Mouse (Mus musculus) brain, embryonic 14.5 days (tissue): ENCODE measurements around the gene Dlg1. TPM values are rescaled to one million over a fixed set of nuclear protein-coding genes. Genes with fewer than 3 reads are reported as not detected.
A peak's percentile ranks its signal among the peaks of the same experiment; 100 is the strongest.

Experiments
- DNase-seq: peaks from one replicate; pipeline ENCODE4 v3.0.0-alpha.2; 2011; ENCODE audit warnings: low read depth
- CTCF ChIP-seq: fragments of 200-500 bp; IDR thresholded peaks from 2 replicates; pipeline ENCODE4 v1.5.1; 2012; ENCODE audit warnings: inconsistent platforms, mild to moderate bottlenecking, moderate library complexity, borderline replicate concordance; ENCODE audit not compliant: insufficient read depth, insufficient read length; ENCODE audit errors: extremely low read depth
- POLR2A ChIP-seq: fragments of 200-500 bp; IDR thresholded peaks from 2 replicates; pipeline ENCODE4 v1.6.1; 2012; ENCODE audit warnings: mild to moderate bottlenecking, inconsistent platforms, borderline replicate concordance; ENCODE audit not compliant: poor library complexity, insufficient read depth, insufficient read length, severe bottlenecking; ENCODE audit errors: extremely low read depth
- polyA plus RNA-seq: library from polyadenylated mRNA; depleted of rRNA; stranded (reverse); fragments of >200 nt; gene quantifications from 2 replicates; pipeline ENCODE4 v1.2.3, GENCODE M21; 2012

Gene Dlg1
- polyA plus RNA-seq, 1 experiment, result 30.8 TPM

DNA sequence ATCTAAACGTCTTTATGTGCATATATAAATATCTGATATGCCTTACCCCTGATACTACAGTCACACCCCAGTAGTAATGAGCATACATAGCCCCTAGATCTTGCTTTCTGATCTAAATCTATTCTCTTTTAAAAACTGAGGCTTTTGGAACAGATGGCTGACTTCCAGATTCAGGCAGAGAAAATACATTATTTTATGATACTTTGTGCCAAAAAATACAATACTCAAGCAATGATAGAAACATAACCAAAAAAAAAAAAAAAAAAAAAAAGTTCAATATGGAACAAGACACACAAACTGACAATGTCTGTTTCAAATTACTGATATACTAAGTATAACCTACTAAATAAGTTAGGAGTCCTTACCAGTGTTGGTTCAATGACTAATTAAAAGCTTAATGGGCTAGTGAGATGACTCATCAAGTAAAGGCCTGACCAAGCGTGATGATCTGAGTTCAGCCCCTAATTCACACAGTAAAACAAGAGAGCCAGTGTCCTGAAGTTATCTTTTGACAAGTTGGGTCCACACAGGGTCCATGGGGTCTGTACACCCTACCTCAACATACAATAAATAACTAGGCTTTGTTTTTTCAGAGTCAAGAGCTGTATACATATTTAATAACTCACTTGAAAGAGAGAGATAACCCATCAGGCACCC lies 171.5 kb downstream of the Dlg1 start:
- TF ChIP-seq POLR2A, result no peak
- no peak for TF ChIP-seq CTCF
- peak; percentile 53 for DNase-seq

DNA sequence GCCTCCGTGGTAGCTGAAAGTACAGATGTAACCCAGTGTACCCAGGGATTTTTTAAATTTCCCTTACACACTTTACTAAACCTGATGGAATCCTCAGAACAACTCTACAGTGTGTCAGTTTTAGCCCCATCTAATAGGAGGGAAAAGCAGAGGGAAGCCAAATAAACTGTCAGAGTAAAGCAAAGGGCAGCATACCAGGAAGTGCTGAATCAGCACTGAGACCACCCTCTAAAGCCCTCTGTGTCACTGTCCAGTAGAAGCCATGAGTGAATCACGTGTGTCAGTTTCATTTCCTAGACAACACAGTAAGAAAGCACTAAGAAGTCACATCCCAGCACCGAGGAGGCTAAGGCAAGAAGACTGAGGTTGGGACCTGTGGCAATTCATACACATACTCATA lies 174.1 kb downstream of the Dlg1 start:
- no peak for DNase-seq
- no peak for TF ChIP-seq CTCF
- no peak for TF ChIP-seq POLR2A

DNA sequence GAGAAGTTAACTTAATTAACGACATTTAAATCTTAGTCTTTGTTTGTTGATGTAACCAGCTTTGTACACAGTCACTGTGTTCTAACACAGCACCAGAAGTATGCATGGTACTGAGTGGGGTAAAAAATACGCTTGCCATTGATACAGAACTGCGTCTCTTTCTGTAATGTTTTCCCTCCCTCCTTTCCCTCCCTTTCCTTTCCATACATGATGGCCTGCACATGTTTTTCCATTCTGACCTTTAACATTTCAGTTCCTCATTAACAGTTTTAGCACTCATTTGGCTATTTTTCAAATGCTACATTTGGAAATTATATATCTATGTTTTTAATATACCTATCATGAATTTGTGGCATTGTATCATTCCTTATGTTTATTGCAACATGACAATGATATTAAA lies 181.0 kb downstream of the Dlg1 start:
- no peak for TF ChIP-seq CTCF
- no peak for TF ChIP-seq POLR2A
- DNase-seq, result no peak

GRCm38 (mm10) chr16:31846763-31847162 lies 183.5 kb downstream of the Dlg1 start:
- TF ChIP-seq POLR2A, result no peak
- no peak for TF ChIP-seq CTCF
- DNase-seq, result peak; percentile 52

GRCm38 (mm10) chr16:31863920-31864319 lies 200.7 kb downstream of the Dlg1 start:
- no peak for DNase-seq

GRCm38 (mm10) chr16:31865242-31865641 lies 202.0 kb downstream of the Dlg1 start:
- no peak for DNase-seq
- TF ChIP-seq CTCF, result no peak
- no peak for TF ChIP-seq POLR2A

More at GRCm38 (mm10) chr16:31863920-31864319, 200.7 kb downstream of the Dlg1 start:
- TF ChIP-seq POLR2A (no peak), CTCF (no peak)

- TF ChIP-seq POLR2A (no peak), CTCF (no peak)
- DNase-seq, result no peak
Observed at GRCm38 (mm10) chr16:31866911-31867310, 203.7 kb downstream of the Dlg1 start.

- TF ChIP-seq CTCF (no peak), POLR2A (no peak)
- no peak for DNase-seq
Observed at GRCm38 (mm10) chr16:31867736-31868135, 204.5 kb downstream of the Dlg1 start.

DNA sequence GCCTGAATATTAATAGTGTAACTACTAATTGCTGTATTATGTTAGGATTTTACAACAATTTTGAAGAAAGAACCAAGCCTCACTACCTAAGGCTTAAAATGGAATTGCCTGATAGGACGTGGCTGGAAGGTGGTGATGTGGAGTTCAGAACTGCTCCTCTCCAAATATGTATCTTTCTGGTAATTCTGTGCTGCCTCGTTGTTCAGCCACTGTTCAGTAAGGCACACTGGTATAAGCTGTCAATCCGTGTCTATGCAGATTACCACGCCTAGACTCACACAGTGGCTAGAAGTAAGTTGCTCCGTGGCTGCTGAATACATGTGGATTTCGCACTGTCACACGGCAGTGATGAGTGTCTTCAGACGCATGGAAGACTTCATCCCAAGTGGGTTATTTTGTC lies 210.5 kb downstream of the Dlg1 start:
- no peak for DNase-seq
- TF ChIP-seq POLR2A (no peak), CTCF (no peak)

- no peak for DNase-seq
- TF ChIP-seq POLR2A (no peak), CTCF (no peak)
Observed at GRCm38 (mm10) chr16:31875391-31875790, 212.1 kb downstream of the Dlg1 start.

DNA sequence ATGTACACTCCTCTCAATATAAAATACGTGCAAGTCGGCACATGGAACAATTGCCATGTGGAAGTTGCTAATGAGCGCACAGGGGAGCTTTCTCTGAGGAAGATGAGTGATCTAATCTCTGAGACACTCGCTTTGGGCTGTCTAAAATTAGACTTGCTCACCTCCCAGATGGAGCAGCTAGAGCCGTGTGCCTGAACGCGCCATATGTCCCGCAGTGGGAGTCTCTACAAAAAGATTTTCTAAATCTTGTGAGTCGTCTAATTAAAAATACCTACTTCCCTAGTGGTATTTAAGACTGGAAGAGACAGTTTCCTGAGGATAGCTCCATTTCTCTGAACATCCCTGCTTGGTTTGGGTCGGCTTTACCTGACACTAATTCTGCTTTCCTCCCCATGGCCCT lies 213.1 kb downstream of the Dlg1 start:
- DNase-seq, result peak; percentile 55
- no peak for TF ChIP-seq CTCF
- no peak for TF ChIP-seq POLR2A

GRCm38 (mm10) chr16:31878052-31878451 lies 214.8 kb downstream of the Dlg1 start:
- DNase-seq, result no peak
- TF ChIP-seq POLR2A, result no peak
- TF ChIP-seq CTCF, result no peak
